Comparison of ENCODE assay signal across 17 mouse cellular contexts in genomic region chr5:89088462-89088861, GRCm38 (mm10).
DNase-seq lines count a peak whose midpoint lies in the region; ATAC-seq and TF ChIP-seq lines count a peak whose summit lies in the region.
"Had no signal": no experiment of that assay in that cellular context is flagged by ENCODE, and none has a peak within 500 bp of the region (broad histone marks: within the 10 kb centered on the region; RNA-seq: fewer than 3 reads in every experiment).

No protein-coding gene starts in this region.

- TF ChIP-seq CTCF in forebrain, postnatal 0 days (IDR thresholded peaks at IDR 0.05; ENCODE audit: low read depth), result no peak

- H3K27ac ChIP-seq in hindbrain, embryonic 15.5 days (replicated peaks), result peak overlapping the region; percentile 53; the same call in 1 of the 2 replicates
- H3K27ac ChIP-seq in hindbrain, embryonic 14.5 days, result no peak overlapping the region
- H3K27ac ChIP-seq in midbrain, embryonic 11.5 days (ENCODE audit: low read depth, low read length), result no peak overlapping the region
- H3K27ac ChIP-seq in midbrain, embryonic 10.5 days (replicated peaks), result no peak overlapping the region
- H3K27ac ChIP-seq in forebrain, postnatal 0 days (ENCODE audit: low read depth, low read length), result peak overlapping the region; percentile 47; the same call in 1 of the 2 replicates
- H3K27ac ChIP-seq: embryonic facial prominence, embryonic 13.5 days; heart, embryonic 13.5 days; kidney, postnatal 0 days; midbrain, embryonic 15.5 days; neural tube, embryonic 12.5 days had no signal

- H3K4me1 ChIP-seq in hindbrain, embryonic 15.5 days (replicated peaks), result peaks cover 2% of the 10 kb centered on the region; the same call in 1 of the 2 replicates
- H3K4me1 ChIP-seq in hindbrain, embryonic 14.5 days (replicated peaks; ENCODE audit: control insufficient read depth, insufficient read depth, low read length), result no peaks in the 10 kb centered on the region
- H3K4me1 ChIP-seq in midbrain, embryonic 11.5 days (ENCODE audit: control insufficient read depth, insufficient read depth, low read length), result no peaks in the 10 kb centered on the region
- H3K4me1 ChIP-seq in midbrain, embryonic 10.5 days, result no peaks in the 10 kb centered on the region
- no peaks in the 10 kb centered on the region for H3K4me1 ChIP-seq in forebrain, postnatal 0 days (ENCODE audit: insufficient read depth)
- H3K4me1 ChIP-seq: embryonic facial prominence, embryonic 13.5 days; heart, embryonic 13.5 days; midbrain, embryonic 15.5 days; neural tube, embryonic 12.5 days had no signal

- H3K4me2 ChIP-seq in hindbrain, embryonic 15.5 days, result no peak overlapping the region
- no peak overlapping the region for H3K4me2 ChIP-seq in hindbrain, embryonic 14.5 days (replicated peaks)
- H3K4me2 ChIP-seq in midbrain, embryonic 11.5 days, result no peak overlapping the region
- peak overlapping the region; percentile 19 for H3K4me2 ChIP-seq in forebrain, postnatal 0 days (ENCODE audit: low read depth)
- H3K4me2 ChIP-seq: embryonic facial prominence, embryonic 13.5 days; heart, embryonic 13.5 days; midbrain, embryonic 15.5 days; neural tube, embryonic 12.5 days had no signal

- H3K9me3 ChIP-seq in hindbrain, embryonic 15.5 days, result no peaks in the 10 kb centered on the region
- no peaks in the 10 kb centered on the region for H3K9me3 ChIP-seq in hindbrain, embryonic 14.5 days (ENCODE audit: control insufficient read depth, low read length)
- H3K9me3 ChIP-seq in midbrain, embryonic 11.5 days (ENCODE audit: control insufficient read depth, low read length), result no peaks in the 10 kb centered on the region
- H3K9me3 ChIP-seq in midbrain, embryonic 10.5 days (replicated peaks), result no peaks in the 10 kb centered on the region
- no peaks in the 10 kb centered on the region for H3K9me3 ChIP-seq in forebrain, postnatal 0 days (ENCODE audit: low read length)
- H3K9me3 ChIP-seq: embryonic facial prominence, embryonic 13.5 days; heart, embryonic 13.5 days; midbrain, embryonic 15.5 days; neural tube, embryonic 12.5 days had no signal

- no peaks in the 10 kb centered on the region for H3K36me3 ChIP-seq in hindbrain, embryonic 15.5 days
- no peaks in the 10 kb centered on the region for H3K36me3 ChIP-seq in hindbrain, embryonic 14.5 days (replicated peaks; ENCODE audit: control insufficient read depth, insufficient read depth)
- no peaks in the 10 kb centered on the region for H3K36me3 ChIP-seq in midbrain, embryonic 11.5 days (ENCODE audit: control insufficient read depth, insufficient read depth, low read length)
- no peaks in the 10 kb centered on the region for H3K36me3 ChIP-seq in midbrain, embryonic 10.5 days
- H3K36me3 ChIP-seq in forebrain, postnatal 0 days (ENCODE audit: insufficient read depth), result no peaks in the 10 kb centered on the region
- H3K36me3 ChIP-seq: embryonic facial prominence, embryonic 13.5 days; heart, embryonic 13.5 days; midbrain, embryonic 15.5 days; neural tube, embryonic 12.5 days had no signal

- H3K4me3 ChIP-seq in hindbrain, embryonic 15.5 days, result no peak overlapping the region
- H3K4me3 ChIP-seq in hindbrain, embryonic 14.5 days (replicated peaks; ENCODE audit: low read length), result no peak overlapping the region
- no peak overlapping the region for H3K4me3 ChIP-seq in midbrain, embryonic 11.5 days (ENCODE audit: low read depth, low read length)
- H3K4me3 ChIP-seq in midbrain, embryonic 10.5 days, result no peak overlapping the region
- no peak overlapping the region for H3K4me3 ChIP-seq in forebrain, postnatal 0 days (ENCODE audit: low read depth, low read length)
- H3K4me3 ChIP-seq: embryonic facial prominence, embryonic 13.5 days; heart, embryonic 13.5 days; midbrain, embryonic 15.5 days; neural tube, embryonic 12.5 days had no signal

- H3K9ac ChIP-seq in hindbrain, embryonic 15.5 days, result no peak overlapping the region
- H3K9ac ChIP-seq in hindbrain, embryonic 14.5 days, result no peak overlapping the region
- no peak overlapping the region for H3K9ac ChIP-seq in midbrain, embryonic 11.5 days (ENCODE audit: low read length)
- H3K9ac ChIP-seq in forebrain, postnatal 0 days, result no peak overlapping the region
- H3K9ac ChIP-seq: embryonic facial prominence, embryonic 13.5 days; heart, embryonic 13.5 days; midbrain, embryonic 15.5 days; neural tube, embryonic 12.5 days had no signal

- DNase-seq in adrenal gland, postnatal 10 days, result peak; percentile 6
- DNase-seq in adrenal gland, postnatal 36 days, result no peak
- no peak for DNase-seq in hindbrain, embryonic 14.5 days (ENCODE audit: low spot score)
- DNase-seq in midbrain, embryonic 11.5 days (ENCODE audit: low spot score, missing footprints), result peak; percentile 68
- no peak for DNase-seq in midbrain, embryonic 10.5 days (ENCODE audit: low spot score)
- peak; percentile 46 for DNase-seq in forebrain, postnatal 0 days
- DNase-seq in cerebellum, postnatal 36 days, result no peak
- DNase-seq: heart, postnatal 4 days; lung, adult 2 months; thymus, postnatal 4 days had no signal

- ATAC-seq in hindbrain, embryonic 15.5 days (ENCODE audit: low FRiP score, low read depth), result peak; percentile 70
- no peak for ATAC-seq in hindbrain, embryonic 14.5 days (ENCODE audit: low FRiP score)
- no peak for ATAC-seq in midbrain, embryonic 11.5 days (ENCODE audit: low FRiP score)
- ATAC-seq in forebrain, postnatal 0 days, result peak; percentile 72
- ATAC-seq: intestine, embryonic 16.5 days; midbrain, embryonic 15.5 days had no signal

- WGBS in hindbrain, embryonic 15.5 days, result 57% methylated on average over 11 of the region's 11 CpGs
- WGBS in hindbrain, embryonic 14.5 days, result 60% methylated on average over 11 of the region's 11 CpGs
- 76% methylated on average over 11 of the region's 11 CpGs for WGBS in midbrain, embryonic 11.5 days
- 73% methylated on average over 11 of the region's 11 CpGs for WGBS in midbrain, embryonic 10.5 days
- 40% methylated on average over 11 of the region's 11 CpGs for WGBS in forebrain, postnatal 0 days

- H3K27me3 ChIP-seq in hindbrain, embryonic 15.5 days, result no peaks in the 10 kb centered on the region
- no peaks in the 10 kb centered on the region for H3K27me3 ChIP-seq in hindbrain, embryonic 14.5 days (ENCODE audit: control insufficient read depth, insufficient read depth, low read length)
- H3K27me3 ChIP-seq in midbrain, embryonic 11.5 days (ENCODE audit: control insufficient read depth, insufficient read depth, low read length), result no peaks in the 10 kb centered on the region
- no peaks in the 10 kb centered on the region for H3K27me3 ChIP-seq in midbrain, embryonic 10.5 days (ENCODE audit: low read depth, poor library complexity, severe bottlenecking)
- H3K27me3 ChIP-seq in forebrain, postnatal 0 days (ENCODE audit: insufficient read depth, low read length), result no peaks in the 10 kb centered on the region
- H3K27me3 ChIP-seq: embryonic facial prominence, embryonic 13.5 days; heart, embryonic 13.5 days; midbrain, embryonic 15.5 days; neural tube, embryonic 12.5 days had no signal

Comparison
In these comparisons a context has a peak if more than half of its experiments do, and no peak if none do; other contexts are left out.
1. DNase-seq: peak in adrenal gland, postnatal 10 days (single experiment), midbrain, embryonic 11.5 days (single experiment) and forebrain, postnatal 0 days (single experiment); none in adrenal gland, postnatal 36 days (0 of 2), hindbrain, embryonic 14.5 days (single experiment), midbrain, embryonic 10.5 days (single experiment) and cerebellum, postnatal 36 days (0 of 2).
2. ATAC-seq: peak in hindbrain, embryonic 15.5 days (single experiment) and forebrain, postnatal 0 days (single experiment); none in hindbrain, embryonic 14.5 days (single experiment) and midbrain, embryonic 11.5 days (single experiment).
3. H3K27ac ChIP-seq: peak in hindbrain, embryonic 15.5 days (single experiment) and forebrain, postnatal 0 days (single experiment); none in hindbrain, embryonic 14.5 days (single experiment), midbrain, embryonic 11.5 days (single experiment) and midbrain, embryonic 10.5 days (single experiment).